Mouse (Mus musculus): ENCODE results near the gene Amigo1. TPM values are rescaled to one million over a fixed set of nuclear protein-coding genes. Genes with fewer than 3 reads are reported as not detected.
A peak's percentile ranks its signal among the peaks of the same experiment; 100 is the strongest.
"Not testable (repeated sequence)": the region's sequence is repeated elsewhere in the genome, so short reads cannot be mapped to it uniquely, and the experiment has no call there.

The Amigo1 gene
- polyA plus RNA-seq, 2 experiments, result 0.45 to 0.56 TPM

DNA sequence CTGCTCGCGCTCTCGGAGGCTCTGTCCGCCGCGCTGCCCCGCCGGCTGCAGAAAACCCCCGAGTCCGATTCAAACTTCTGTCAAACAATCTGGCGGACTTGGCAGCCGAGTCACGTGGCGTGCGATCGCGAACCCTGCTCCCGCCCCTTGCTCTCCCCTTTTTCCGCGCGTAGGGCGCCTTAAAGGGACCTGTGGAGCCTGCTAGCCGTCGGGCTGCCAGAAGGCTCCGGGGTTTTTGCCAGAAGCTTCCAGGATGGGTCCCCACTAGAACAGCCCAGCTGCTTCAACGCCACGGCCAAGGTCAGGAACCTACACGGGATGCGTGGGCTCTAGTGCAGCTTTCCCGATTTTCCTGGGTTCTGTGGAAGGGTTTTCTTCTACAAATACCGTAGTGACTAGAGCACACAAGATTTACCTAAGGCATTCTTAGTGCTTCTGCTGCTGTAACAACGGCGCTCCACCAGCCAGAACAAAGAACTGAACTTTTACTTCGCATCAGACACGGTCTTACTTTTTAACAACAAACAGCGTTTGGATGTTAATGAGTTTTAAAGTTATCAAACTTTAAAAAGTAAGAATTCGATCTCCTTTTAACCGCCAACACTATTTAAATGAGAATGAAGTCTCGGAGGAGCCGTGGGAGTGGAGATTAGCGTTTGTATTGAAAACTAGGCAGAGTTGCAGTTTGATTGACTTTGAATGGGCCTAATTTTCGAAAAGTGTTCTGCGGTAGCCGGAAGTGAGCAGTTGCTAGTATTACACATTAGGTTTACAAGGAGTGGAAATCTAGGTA is 40.6 kb downstream of the Amigo1 start, which contains the start of gene Sypl2:
Gene Sypl2 (minus strand): TSS at position 91 of the 793 bp plus-strand sequence.
- no peak within 1 kb of the TSS for H3K27ac ChIP-seq
- peak within 1 kb of the TSS; percentile 16 to 38 for H3K4me3 ChIP-seq (ENCODE audit: insufficient read depth in 1 of 2, low read depth in 2 of 2, low read length in 2 of 2)
- H3K27me3 ChIP-seq (ENCODE audit: control insufficient read depth, insufficient read depth, low read length), result peaks cover 52% of the 10 kb centered on the region
- H3K9me3 ChIP-seq (ENCODE audit: control insufficient read depth, low read length), result no peaks in the 10 kb centered on the region
- no peak for ATAC-seq (ENCODE audit: insufficient read depth)
- H3K9ac ChIP-seq (replicated peaks), result no peak within 1 kb of the TSS; the same call in 1 of the 2 replicates
- H3K36me3 ChIP-seq (replicated peaks; ENCODE audit: control insufficient read depth, insufficient read depth, low read depth), result no peaks in the 10 kb centered on the region
- peak within 1 kb of the TSS; percentile 47 for H3K4me2 ChIP-seq (ENCODE audit: low read depth)
- 7% methylated on average over 44 of the region's 44 CpGs for WGBS (ENCODE audit: insufficient replicate concordance)
- H3K4me1 ChIP-seq (replicated peaks; ENCODE audit: control insufficient read depth in 2 of 2, insufficient read depth in 2 of 2, low read length in 1 of 2), result no peaks in the 10 kb centered on the region
- TF ChIP-seq EP300 (IDR thresholded peaks at IDR 0.05; ENCODE audit: low read depth), result no peak
- no peak for TF ChIP-seq CTCF (IDR thresholded peaks at IDR 0.05; ENCODE audit: low read depth)
- no peak for DNase-seq (ENCODE audit: low read depth in 3 of 3, low spot score in 3 of 3)

DNA sequence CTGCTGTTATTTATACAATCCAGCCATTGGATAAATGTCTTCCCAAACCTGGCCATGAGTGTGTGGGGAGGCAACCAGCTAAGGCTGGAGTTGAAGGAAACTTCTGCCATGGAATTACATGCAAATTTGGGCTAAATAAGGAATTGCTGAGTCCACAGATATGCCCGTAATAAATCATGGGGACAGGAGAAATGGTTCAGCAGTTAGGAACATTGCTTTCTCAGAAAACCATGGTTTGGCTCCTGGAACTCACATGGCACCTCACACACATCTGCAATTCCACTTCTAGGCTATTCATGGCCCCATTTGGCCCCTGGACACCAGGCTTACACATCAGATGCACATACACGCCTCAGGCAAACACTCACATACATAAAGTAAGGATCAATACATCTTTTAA is 41.4 kb downstream of the Amigo1 start:
- 53% methylated on average over 2 of the region's 2 CpGs for WGBS (ENCODE audit: insufficient replicate concordance)

DNA sequence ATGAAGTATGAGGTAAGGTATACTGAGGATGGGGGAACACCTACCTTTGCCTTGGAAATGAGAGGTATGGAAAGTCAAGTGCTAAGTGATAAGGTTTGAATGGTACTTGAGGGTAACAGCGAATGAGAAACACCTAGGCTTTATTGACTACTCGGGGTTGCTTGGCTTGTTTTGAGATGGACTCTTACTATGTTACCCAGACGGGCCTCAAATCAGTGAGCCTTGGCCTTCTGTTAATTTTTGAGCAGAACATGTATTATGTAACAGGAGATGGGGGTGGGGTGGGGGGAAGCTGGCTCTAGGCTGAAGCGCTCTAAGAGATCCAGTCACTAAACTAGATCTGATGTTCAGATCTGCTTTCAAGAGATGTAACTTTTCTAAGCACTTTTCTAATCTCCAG is 45.5 kb downstream of the Amigo1 start:
- ATAC-seq (ENCODE audit: insufficient read depth), result no peak
- 63% methylated on average over 4 of the region's 4 CpGs for WGBS (ENCODE audit: insufficient replicate concordance)
- TF ChIP-seq EP300 (IDR thresholded peaks at IDR 0.05; ENCODE audit: low read depth) (no peak), CTCF (IDR thresholded peaks at IDR 0.05; ENCODE audit: low read depth) (no peak)
- H3K9me3 ChIP-seq (ENCODE audit: control insufficient read depth, low read length), result no peaks in the 10 kb centered on the region
- peaks cover 22% of the 10 kb centered on the region for H3K27me3 ChIP-seq (ENCODE audit: control insufficient read depth, insufficient read depth, low read length)
- no peaks in the 10 kb centered on the region for H3K36me3 ChIP-seq (replicated peaks; ENCODE audit: control insufficient read depth, insufficient read depth, low read depth)
- H3K9ac ChIP-seq (replicated peaks), result no peak overlapping the region
- H3K4me1 ChIP-seq (replicated peaks; ENCODE audit: control insufficient read depth in 2 of 2, insufficient read depth in 2 of 2, low read length in 1 of 2), result no peaks in the 10 kb centered on the region
- no peak overlapping the region for H3K4me3 ChIP-seq (ENCODE audit: insufficient read depth in 1 of 2, low read depth in 2 of 2, low read length in 2 of 2)
- no peak overlapping the region for H3K4me2 ChIP-seq (ENCODE audit: low read depth)
- no peak overlapping the region for H3K27ac ChIP-seq
- DNase-seq (ENCODE audit: low read depth in 3 of 3, low spot score in 3 of 3), result no peak

More for the DNA sequence above, 41.4 kb downstream of the Amigo1 start:
- no peak overlapping the region for H3K9ac ChIP-seq (replicated peaks)
- H3K27ac ChIP-seq, result no peak overlapping the region
- DNase-seq (ENCODE audit: low read depth in 3 of 3, low spot score in 3 of 3) (no peak), ATAC-seq (ENCODE audit: insufficient read depth) (no peak)
- H3K4me1 ChIP-seq (replicated peaks; ENCODE audit: control insufficient read depth in 2 of 2, insufficient read depth in 2 of 2, low read length in 1 of 2), result no peaks in the 10 kb centered on the region
- TF ChIP-seq EP300 (IDR thresholded peaks at IDR 0.05; ENCODE audit: low read depth), result no peak
- TF ChIP-seq CTCF (IDR thresholded peaks at IDR 0.05; ENCODE audit: low read depth), result no peak
- H3K9me3 ChIP-seq (ENCODE audit: control insufficient read depth, low read length), result no peaks in the 10 kb centered on the region
- no peaks in the 10 kb centered on the region for H3K36me3 ChIP-seq (replicated peaks; ENCODE audit: control insufficient read depth, insufficient read depth, low read depth)
- H3K4me2 ChIP-seq (ENCODE audit: low read depth), result no peak overlapping the region
- H3K27me3 ChIP-seq (ENCODE audit: control insufficient read depth, insufficient read depth, low read length), result peaks cover 52% of the 10 kb centered on the region
- no peak overlapping the region for H3K4me3 ChIP-seq (ENCODE audit: insufficient read depth in 1 of 2, low read depth in 2 of 2, low read length in 2 of 2)

DNA sequence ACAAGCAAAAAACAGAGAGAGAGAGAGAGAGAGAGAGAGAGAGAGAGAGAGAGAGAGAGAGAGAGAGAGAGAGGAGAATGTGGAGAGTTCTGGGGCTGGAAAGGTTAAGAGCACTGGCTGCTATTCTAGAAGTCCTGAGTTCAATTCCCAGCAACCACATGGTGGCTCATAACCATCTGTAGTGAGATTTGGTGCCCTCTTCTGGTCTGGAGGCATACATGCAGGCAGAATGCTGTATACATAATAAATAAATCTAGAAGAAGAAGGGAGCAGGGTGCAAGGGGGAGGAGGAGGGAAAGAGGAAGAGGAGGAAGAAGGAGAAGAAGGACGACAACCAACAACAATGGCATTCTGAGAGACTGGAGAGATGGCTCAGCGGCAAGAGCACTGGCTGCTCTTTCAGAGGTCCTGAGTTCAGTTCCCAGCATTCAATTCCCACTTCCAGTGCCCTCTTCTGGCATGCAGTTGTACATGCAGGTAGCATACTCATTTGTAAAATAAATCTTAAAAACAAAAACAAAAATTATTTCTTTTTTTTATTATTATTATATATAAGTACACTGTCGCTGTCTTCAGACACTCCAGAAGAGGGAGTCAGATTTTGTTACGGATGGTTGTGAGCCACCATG is 51.5 kb downstream of the Amigo1 start:
- H3K4me2 ChIP-seq (ENCODE audit: low read depth); ATAC-seq (ENCODE audit: insufficient read depth); H3K9ac ChIP-seq (replicated peaks); H3K4me1 ChIP-seq (replicated peaks; ENCODE audit: control insufficient read depth in 2 of 2, insufficient read depth in 2 of 2, low read length in 1 of 2); H3K27ac ChIP-seq; DNase-seq (ENCODE audit: low read depth in 3 of 3, low spot score in 3 of 3); H3K4me3 ChIP-seq (ENCODE audit: insufficient read depth in 1 of 2, low read depth in 2 of 2, low read length in 2 of 2); H3K9me3 ChIP-seq (ENCODE audit: control insufficient read depth, low read length); H3K36me3 ChIP-seq (replicated peaks; ENCODE audit: control insufficient read depth, insufficient read depth, low read depth); H3K27me3 ChIP-seq (ENCODE audit: control insufficient read depth, insufficient read depth, low read length): not testable (repeated sequence)
- peak; percentile 47 for TF ChIP-seq CTCF (IDR thresholded peaks at IDR 0.05; ENCODE audit: low read depth)
- WGBS (ENCODE audit: insufficient replicate concordance), result 70% methylated on average over 4 of the region's 4 CpGs

DNA sequence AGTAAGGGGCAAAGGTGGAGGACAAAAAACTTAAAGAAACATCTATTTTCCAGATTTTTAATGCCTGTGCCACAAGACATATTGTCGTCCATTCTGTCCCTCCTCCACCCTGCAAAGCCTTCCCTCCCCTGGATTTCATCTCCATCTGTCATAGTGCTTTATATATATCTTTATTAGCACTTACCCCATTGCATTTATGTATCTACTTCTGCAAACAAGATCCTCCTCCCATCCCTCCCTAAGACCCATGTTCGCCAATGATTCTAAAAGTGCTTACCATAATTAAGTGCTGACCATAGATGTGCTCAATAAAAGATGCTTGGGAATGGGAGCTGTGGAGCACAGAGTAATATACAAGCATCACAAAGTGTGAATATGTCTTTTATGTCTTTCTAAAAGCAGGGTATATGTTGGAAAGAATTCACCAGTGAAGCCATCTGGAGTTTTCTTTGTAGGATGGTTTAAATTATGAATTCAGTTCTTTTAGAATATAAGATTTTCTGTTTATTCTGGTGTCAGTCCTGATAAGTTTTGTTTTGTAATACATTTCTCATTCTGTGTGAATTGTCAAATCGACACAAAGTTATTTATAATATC is 55.2 kb downstream of the Amigo1 start:
- TF ChIP-seq CTCF (IDR thresholded peaks at IDR 0.05; ENCODE audit: low read depth) (no peak), EP300 (IDR thresholded peaks at IDR 0.05; ENCODE audit: low read depth) (no peak)
- Histone ChIP-seq H3K4me3 (ENCODE audit: insufficient read depth in 1 of 2, low read depth in 2 of 2, low read length in 2 of 2) (no peak overlapping the region), H3K4me1 (replicated peaks; ENCODE audit: control insufficient read depth in 2 of 2, insufficient read depth in 2 of 2, low read length in 1 of 2) (no peaks in the 10 kb centered on the region), H3K36me3 (replicated peaks; ENCODE audit: control insufficient read depth, insufficient read depth, low read depth) (no peaks in the 10 kb centered on the region), H3K9me3 (ENCODE audit: control insufficient read depth, low read length) (no peaks in the 10 kb centered on the region), H3K4me2 (ENCODE audit: low read depth) (no peak overlapping the region), H3K27me3 (ENCODE audit: control insufficient read depth, insufficient read depth, low read length) (no peaks in the 10 kb centered on the region; the same call in 1 of the 2 replicates), H3K27ac (no peak overlapping the region), H3K9ac (replicated peaks) (no peak overlapping the region)
- 63% methylated on average over 3 of the region's 3 CpGs for WGBS (ENCODE audit: insufficient replicate concordance)
- DNase-seq (ENCODE audit: low read depth in 3 of 3, low spot score in 3 of 3) (no peak), ATAC-seq (ENCODE audit: insufficient read depth) (no peak)

Other genes with a start within 250 kb of the Amigo1 start
- gene Gstm6, start 242.6 kb upstream of the Amigo1 start, polyA plus RNA-seq (2012; rRNA removed), result 6.2 and 6.4 TPM in 2 replicates
- 12.7 and 12.8 TPM in 2 replicates for gene Gstm6, start 242.6 kb upstream of the Amigo1 start, polyA plus RNA-seq (2014; fragmentation: Nextera tagmentation; extraction: Ambion mirVana)
- gene Gstm3, start 217.1 kb upstream of the Amigo1 start, polyA plus RNA-seq (2012; rRNA removed), result 4.1 and 4.6 TPM in 2 replicates
- gene Gstm3, start 217.1 kb upstream of the Amigo1 start, polyA plus RNA-seq (2014; fragmentation: Nextera tagmentation; extraction: Ambion mirVana), result 11.3 and 11.7 TPM in 2 replicates
- gene Gstm2, start 199.9 kb upstream of the Amigo1 start, polyA plus RNA-seq (2012; rRNA removed), result 3.4 and 3.9 TPM in 2 replicates
- 4.4 and 4.8 TPM in 2 replicates for gene Gstm2, start 199.9 kb upstream of the Amigo1 start, polyA plus RNA-seq (2014; fragmentation: Nextera tagmentation; extraction: Ambion mirVana)
- 124 and 152 TPM in 2 replicates for gene Gstm1, start 168.4 kb upstream of the Amigo1 start, polyA plus RNA-seq (2012; rRNA removed)
- gene Gstm1, start 168.4 kb upstream of the Amigo1 start, polyA plus RNA-seq (2014; fragmentation: Nextera tagmentation; extraction: Ambion mirVana), result 275 and 312 TPM in 2 replicates
- 11.7 and 11.9 TPM in 2 replicates for gene Gstm4, start 141.4 kb upstream of the Amigo1 start, polyA plus RNA-seq (2012; rRNA removed)
- 17.3 and 17.7 TPM in 2 replicates for gene Gstm4, start 141.4 kb upstream of the Amigo1 start, polyA plus RNA-seq (2014; fragmentation: Nextera tagmentation; extraction: Ambion mirVana)
- 40.9 and 49.6 TPM in 2 replicates for gene Ampd2, start 99.7 kb upstream of the Amigo1 start, polyA plus RNA-seq (2012; rRNA removed)
- gene Ampd2, start 99.7 kb upstream of the Amigo1 start, polyA plus RNA-seq (2014; fragmentation: Nextera tagmentation; extraction: Ambion mirVana), result 34.3 and 37.8 TPM in 2 replicates
- 0.60 and 1.4 TPM in 2 replicates for gene Gnat2, start 93.5 kb upstream of the Amigo1 start, polyA plus RNA-seq (2012; rRNA removed)
- gene Gnat2, start 93.5 kb upstream of the Amigo1 start, polyA plus RNA-seq (2014; fragmentation: Nextera tagmentation; extraction: Ambion mirVana), result 1.8 and 2.5 TPM in 2 replicates
- gene Gnai3, start 40.2 kb upstream of the Amigo1 start, polyA plus RNA-seq (2012; rRNA removed), result 18.4 and 28.7 TPM in 2 replicates
- 57.4 and 58.0 TPM in 2 replicates for gene Gnai3, start 40.2 kb upstream of the Amigo1 start, polyA plus RNA-seq (2014; fragmentation: Nextera tagmentation; extraction: Ambion mirVana)
- gene Gpr61, start 31.5 kb upstream of the Amigo1 start, polyA plus RNA-seq (2012; rRNA removed), result not detected in 2 replicates
- gene Gpr61, start 31.5 kb upstream of the Amigo1 start, polyA plus RNA-seq (2014; fragmentation: Nextera tagmentation; extraction: Ambion mirVana), result 0.04 TPM in 1 of 2 replicates, not detected in the other
- gene Cyb561d1, start 14.9 kb downstream of the Amigo1 start, polyA plus RNA-seq (2012; rRNA removed), result 1.4 and 1.5 TPM in 2 replicates
- 1.4 and 1.6 TPM in 2 replicates for gene Cyb561d1, start 14.9 kb downstream of the Amigo1 start, polyA plus RNA-seq (2014; fragmentation: Nextera tagmentation; extraction: Ambion mirVana)
- 2.2 TPM in 2 replicates for gene Atxn7l2, start 24.6 kb downstream of the Amigo1 start, polyA plus RNA-seq (2012; rRNA removed)
- gene Atxn7l2, start 24.6 kb downstream of the Amigo1 start, polyA plus RNA-seq (2014; fragmentation: Nextera tagmentation; extraction: Ambion mirVana), result 1.7 and 2.0 TPM in 2 replicates
- gene Sypl2, start 40.3 kb downstream of the Amigo1 start, polyA plus RNA-seq (2012; rRNA removed), result 0.02 TPM in 2 replicates
- gene Sypl2, start 40.3 kb downstream of the Amigo1 start, polyA plus RNA-seq (2014; fragmentation: Nextera tagmentation; extraction: Ambion mirVana), result not detected in 2 replicates
- gene Psma5, start 70.6 kb downstream of the Amigo1 start, polyA plus RNA-seq (2012; rRNA removed), result 70.6 and 93.8 TPM in 2 replicates
- gene Psma5, start 70.6 kb downstream of the Amigo1 start, polyA plus RNA-seq (2014; fragmentation: Nextera tagmentation; extraction: Ambion mirVana), result 192 and 201 TPM in 2 replicates
- gene Sort1, start 97.7 kb downstream of the Amigo1 start, polyA plus RNA-seq (2012; rRNA removed), result 3.5 and 3.9 TPM in 2 replicates
- gene Sort1, start 97.7 kb downstream of the Amigo1 start, polyA plus RNA-seq (2014; fragmentation: Nextera tagmentation; extraction: Ambion mirVana), result 3.0 and 3.5 TPM in 2 replicates
- 0.17 and 0.20 TPM in 2 replicates for gene Mybphl, start 178.6 kb downstream of the Amigo1 start, polyA plus RNA-seq (2012; rRNA removed)
- 0.10 and 0.39 TPM in 2 replicates for gene Mybphl, start 178.6 kb downstream of the Amigo1 start, polyA plus RNA-seq (2014; fragmentation: Nextera tagmentation; extraction: Ambion mirVana)
- gene Psrc1, start 197.5 kb downstream of the Amigo1 start, polyA plus RNA-seq (2012; rRNA removed), result 18.3 and 20.3 TPM in 2 replicates
- 12.3 and 15.7 TPM in 2 replicates for gene Psrc1, start 197.5 kb downstream of the Amigo1 start, polyA plus RNA-seq (2014; fragmentation: Nextera tagmentation; extraction: Ambion mirVana)
- gene Celsr2, start 229.2 kb downstream of the Amigo1 start, polyA plus RNA-seq (2012; rRNA removed), result 0.38 and 0.64 TPM in 2 replicates
- 0.22 and 0.27 TPM in 2 replicates for gene Celsr2, start 229.2 kb downstream of the Amigo1 start, polyA plus RNA-seq (2014; fragmentation: Nextera tagmentation; extraction: Ambion mirVana)